Mouse (Mus musculus) lung, postnatal 0 days (tissue): ENCODE results near the gene Ing4. TPM values are rescaled to one million over a fixed set of nuclear protein-coding genes. Genes with fewer than 3 reads are reported as not detected.
"Not testable (repeated sequence)": the region's sequence is repeated elsewhere in the genome, so short reads cannot be mapped to it uniquely, and the experiment has no call there.

ENCODE experiments used
- ATAC-seq: fragments of 200-750 bp; cut with Nextera tagmentation; 2 replicates; pipeline ENCODE4 v1.8.0; 2017; ENCODE audit warnings: moderate library complexity
- DNase-seq: peaks from one replicate; pipeline ENCODE4 v3.0.0-alpha.2; 2016; ENCODE audit warnings: low spot score
- H3K27ac ChIP-seq: fragments of 300-500 bp; sonication (generic); 2 replicates; pipeline ENCODE4 v1.5.1; 2014; ENCODE audit warnings: antibody characterized with exemption, mild to moderate bottlenecking, low read length, mixed read lengths
- H3K27me3 ChIP-seq: fragments of 300-500 bp; sonication (generic); replicated peaks from 2 replicates; pipeline ENCODE4 v1.6.1; 2014; ENCODE audit warnings: low read length, mixed read lengths; ENCODE audit not compliant: insufficient read depth
- H3K36me3 ChIP-seq: fragments of 300-500 bp; sonication (generic); 2 replicates; pipeline ENCODE4 v1.6.1; 2014; ENCODE audit warnings: low read length, mixed read lengths; ENCODE audit not compliant: insufficient read depth
- H3K4me1 ChIP-seq: fragments of 300-500 bp; sonication (generic); 2 replicates; pipeline ENCODE4 v1.6.1; 2014; ENCODE audit warnings: antibody characterized with exemption, low read depth, low read length, mixed read lengths; ENCODE audit not compliant: insufficient read depth
- H3K4me2 ChIP-seq: fragments of 300-500 bp; sonication (generic); replicated peaks from 2 replicates; pipeline ENCODE4 v1.6.1; 2014; ENCODE audit warnings: low read depth, mild to moderate bottlenecking, low read length, moderate library complexity, mixed read lengths
- H3K4me3 ChIP-seq: fragments of 300-500 bp; sonication (generic); 2 replicates; pipeline ENCODE4 v1.5.1; 2014; ENCODE audit warnings: low read depth, low read length
- H3K9ac ChIP-seq: fragments of 300-500 bp; sonication (generic); replicated peaks from 2 replicates; pipeline ENCODE4 v1.6.1; 2014; ENCODE audit warnings: low read depth, mild to moderate bottlenecking
- H3K9me3 ChIP-seq: fragments of 300-500 bp; sonication (generic); 2 replicates; pipeline ENCODE4 v1.6.1; 2016; ENCODE audit warnings: low read length, mixed read lengths
- CTCF ChIP-seq: IDR thresholded peaks from 2 replicates; pipeline ENCODE4 v1.5.1; 2016; ENCODE audit warnings: antibody characterized with exemption, mild to moderate bottlenecking
- EP300 ChIP-seq: IDR thresholded peaks from 2 replicates; pipeline ENCODE4 v1.6.1; 2016; ENCODE audit warnings: antibody characterized with exemption, mild to moderate bottlenecking, control low read depth
- WGBS: fragments of 180-500 bp; shearing (Covaris S2); extraction: QIAGEN DNeasy Blood & Tissue Kit; methylation state at CpG from one replicate; pipeline ENCODE4 v1.1.7; 2014; 5-methylcytosine and 5-hydroxymethylcytosine counted together
- polyA plus RNA-seq: library from polyadenylated mRNA; unstranded; fragments of >200 nt; fragmentation: Nextera tagmentation; extraction: Ambion mirVana; gene quantifications from 2 replicates; pipeline ENCODE4 v1.2.1, GENCODE M21; 2015

Ing4 gene
- polyA plus RNA-seq, 1 experiment from 2014 or later = 100 TPM

DNA sequence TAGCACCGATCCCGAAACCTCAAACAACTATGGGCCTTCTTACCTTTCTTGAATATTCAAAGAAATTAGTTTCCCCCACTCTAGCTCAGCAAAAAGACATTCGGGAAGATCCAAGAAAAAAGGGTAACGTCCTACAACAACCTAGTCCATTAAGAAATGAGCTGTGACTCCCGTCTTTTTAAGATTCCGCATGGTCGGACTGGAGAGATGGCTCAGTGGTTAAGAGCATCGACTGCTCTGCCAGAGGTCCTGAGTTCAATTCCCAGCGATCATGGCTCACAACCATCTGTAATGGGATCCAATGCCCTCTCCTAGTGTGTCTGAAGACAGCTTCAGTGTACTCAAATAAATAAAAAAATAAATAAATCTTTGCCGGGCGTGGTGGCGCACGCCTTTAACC, 31.5 kb upstream of the Ing4 start:
- ATAC-seq = no peak
- Histone ChIP-seq H3K4me2 (peak overlapping the region; percentile 77), H3K4me3 (peak overlapping the region; percentile 80), H3K27me3 (no peaks in the 10 kb centered on the region), H3K9ac (peak overlapping the region; percentile 39; the same call in 1 of the 2 replicates), H3K36me3 (no peaks in the 10 kb centered on the region), H3K9me3 (no peaks in the 10 kb centered on the region), H3K27ac (no peak overlapping the region), H3K4me1 (peaks cover 5% of the 10 kb centered on the region; the same call in 1 of the 2 replicates)
- TF ChIP-seq CTCF (no peak), EP300 (no peak)
- 40% methylated on average over 13 of the region's 13 CpGs for WGBS
- DNase-seq = no peak

DNA sequence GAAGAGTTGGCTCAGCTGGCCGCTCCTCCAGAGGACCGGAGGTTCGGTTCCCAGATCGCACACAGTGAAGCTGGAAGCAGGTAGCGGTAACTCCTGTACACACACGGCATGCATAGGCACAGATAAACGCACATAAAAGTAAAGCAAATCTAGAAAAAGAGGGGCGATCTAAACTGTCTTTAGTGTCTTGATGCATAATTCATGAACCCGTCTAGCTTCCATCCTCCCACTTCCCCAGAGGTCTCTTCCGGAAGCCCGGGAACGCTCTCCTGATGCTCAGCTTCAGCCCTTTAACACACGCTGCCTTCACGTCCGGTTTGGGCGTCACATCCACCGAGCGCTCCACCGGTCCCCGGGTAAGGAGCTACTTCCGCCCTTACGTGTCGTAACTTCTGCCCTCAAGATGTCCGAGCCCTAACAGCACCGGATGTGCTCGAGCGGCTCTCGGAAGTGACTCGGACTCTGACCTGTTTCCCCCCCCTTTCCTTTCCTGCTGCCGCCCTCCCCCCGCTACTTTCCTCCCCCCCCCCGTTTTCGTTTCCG, 30.9 kb upstream of the Ing4 start:
- peak; percentile 98 for ATAC-seq
- H3K4me3 ChIP-seq = peak overlapping the region; percentile 80
- 1% methylated on average over 32 of the region's 34 CpGs for WGBS

DNA sequence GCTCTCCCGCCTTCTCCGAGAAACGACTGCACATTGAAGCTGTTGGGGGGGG, 30.6 kb upstream of the Ing4 start, which contains the start of gene Zfp384:
Gene Zfp384 (plus strand): TSS at position 17 of the 52 bp plus-strand sequence.
- WGBS = 0% methylated on average over 3 of the region's 3 CpGs
- Histone ChIP-seq H3K9ac (peak within 1 kb of the TSS; percentile 82), H3K9me3 (no peaks in the 10 kb centered on the region), H3K36me3 (no peaks in the 10 kb centered on the region), H3K4me1 (peaks cover 5% of the 10 kb centered on the region; the same call in 1 of the 2 replicates), H3K4me3 (peak within 1 kb of the TSS; percentile 80), H3K4me2 (peak within 1 kb of the TSS; percentile 77), H3K27me3 (no peaks in the 10 kb centered on the region), H3K27ac (peak within 1 kb of the TSS; percentile 98)
- DNase-seq (no peak), ATAC-seq (no peak)
- no peak for TF ChIP-seq CTCF
- TF ChIP-seq EP300 = no peak

More for the DNA sequence above, 30.9 kb upstream of the Ing4 start:
- no peaks in the 10 kb centered on the region for H3K27me3 ChIP-seq
- TF ChIP-seq CTCF (no peak), EP300 (no peak)
- peaks cover 5% of the 10 kb centered on the region; the same call in 1 of the 2 replicates for H3K4me1 ChIP-seq
- DNase-seq = peak; percentile 99
- peak overlapping the region; percentile 77 for H3K4me2 ChIP-seq
- H3K9ac ChIP-seq = peak overlapping the region; percentile 82
- no peaks in the 10 kb centered on the region for H3K36me3 ChIP-seq
- H3K27ac ChIP-seq = peak overlapping the region; percentile 98
- H3K9me3 ChIP-seq = no peaks in the 10 kb centered on the region

GRCm38 (mm10) chr6:125009181-125010073, 30.1 kb upstream of the Ing4 start:
- H3K9ac ChIP-seq = peak overlapping the region; percentile 82
- no peaks in the 10 kb centered on the region for H3K9me3 ChIP-seq
- H3K36me3 ChIP-seq = no peaks in the 10 kb centered on the region
- H3K27me3 ChIP-seq = no peaks in the 10 kb centered on the region
- peak overlapping the region; percentile 80 for H3K4me3 ChIP-seq
- H3K4me2 ChIP-seq = peak overlapping the region; percentile 77
- peak; percentile 86 for ATAC-seq
- DNase-seq = peak; percentile 92
- peak overlapping the region; percentile 98 for H3K27ac ChIP-seq
- H3K4me1 ChIP-seq = peaks cover 5% of the 10 kb centered on the region; the same call in 1 of the 2 replicates
- WGBS = 1% methylated on average over 24 of the region's 78 CpGs
- TF ChIP-seq CTCF (no peak), EP300 (no peak)

- Histone ChIP-seq H3K27ac (no peak overlapping the region), H3K4me1 (no peaks in the 10 kb centered on the region), H3K36me3 (peaks cover 4% of the 10 kb centered on the region; the same call in 1 of the 2 replicates), H3K27me3 (no peaks in the 10 kb centered on the region), H3K9me3 (no peaks in the 10 kb centered on the region), H3K4me2 (no peak overlapping the region), H3K4me3 (no peak overlapping the region), H3K9ac (no peak overlapping the region)
- DNase-seq (no peak), ATAC-seq (no peak)
- WGBS = 96% methylated on average over 3 of the region's 3 CpGs
- TF ChIP-seq EP300 = no peak
- TF ChIP-seq CTCF = no peak
Measured at GRCm38 (mm10) chr6:125017682-125018081, 21.9 kb upstream of the Ing4 start.

DNA sequence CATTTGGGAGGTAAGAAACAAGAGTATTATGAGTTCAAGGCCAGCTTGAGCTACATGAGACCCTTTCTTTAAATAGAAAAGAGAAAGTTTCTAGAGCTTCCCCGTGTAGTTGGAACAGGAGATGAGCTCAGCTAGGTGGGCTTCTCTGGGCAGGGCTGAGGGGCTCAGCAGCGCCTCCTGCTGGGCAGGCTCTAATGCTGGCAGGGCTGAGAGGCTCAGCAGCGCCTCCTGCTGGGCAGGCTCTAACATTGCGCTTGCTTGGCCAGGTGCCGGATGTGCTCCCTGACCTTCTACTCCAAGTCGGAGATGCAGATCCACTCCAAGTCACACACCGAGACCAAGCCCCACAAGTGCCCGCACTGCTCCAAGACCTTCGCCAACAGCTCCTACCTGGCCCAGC, 9.0 kb upstream of the Ing4 start:
- H3K4me1 ChIP-seq, H3K9me3 ChIP-seq, H3K27ac ChIP-seq, H3K4me3 ChIP-seq, H3K4me2 ChIP-seq, H3K9ac ChIP-seq, H3K27me3 ChIP-seq, ATAC-seq: not testable (repeated sequence)
- H3K36me3 ChIP-seq = peaks cover 40% of the 10 kb centered on the region
- WGBS = 20% methylated on average over 6 of the region's 9 CpGs
- peak; percentile 64 for DNase-seq
- peak; percentile 96 for TF ChIP-seq CTCF
